Mouse (Mus musculus) embryonic fibroblast, embryonic 13.5 days (primary cell): ENCODE data around the gene Olig1.

Experiments used
- CTCF ChIP-seq: IDR thresholded peaks from 2 replicates; pipeline ENCODE4 v1.5.1; 2011; ENCODE audit warnings: mild to moderate bottlenecking, control low read depth, low read length, moderate library complexity, borderline replicate concordance; ENCODE audit not compliant: insufficient read depth
- POLR2A ChIP-seq: IDR thresholded peaks from 2 replicates; pipeline ENCODE4 v1.6.1; 2011; ENCODE audit warnings: low read depth, mild to moderate bottlenecking, control low read depth, low read length, moderate library complexity

- TF ChIP-seq CTCF, result no peak
- TF ChIP-seq POLR2A, result no peak
These were observed 10.6 kb upstream of the Olig1 start for GRCm38 (mm10) chr16:91258956-91259355.
